Mouse (Mus musculus): Measurements from ENCODE around the gene Olfr557.

The Olfr557 gene

DNA sequence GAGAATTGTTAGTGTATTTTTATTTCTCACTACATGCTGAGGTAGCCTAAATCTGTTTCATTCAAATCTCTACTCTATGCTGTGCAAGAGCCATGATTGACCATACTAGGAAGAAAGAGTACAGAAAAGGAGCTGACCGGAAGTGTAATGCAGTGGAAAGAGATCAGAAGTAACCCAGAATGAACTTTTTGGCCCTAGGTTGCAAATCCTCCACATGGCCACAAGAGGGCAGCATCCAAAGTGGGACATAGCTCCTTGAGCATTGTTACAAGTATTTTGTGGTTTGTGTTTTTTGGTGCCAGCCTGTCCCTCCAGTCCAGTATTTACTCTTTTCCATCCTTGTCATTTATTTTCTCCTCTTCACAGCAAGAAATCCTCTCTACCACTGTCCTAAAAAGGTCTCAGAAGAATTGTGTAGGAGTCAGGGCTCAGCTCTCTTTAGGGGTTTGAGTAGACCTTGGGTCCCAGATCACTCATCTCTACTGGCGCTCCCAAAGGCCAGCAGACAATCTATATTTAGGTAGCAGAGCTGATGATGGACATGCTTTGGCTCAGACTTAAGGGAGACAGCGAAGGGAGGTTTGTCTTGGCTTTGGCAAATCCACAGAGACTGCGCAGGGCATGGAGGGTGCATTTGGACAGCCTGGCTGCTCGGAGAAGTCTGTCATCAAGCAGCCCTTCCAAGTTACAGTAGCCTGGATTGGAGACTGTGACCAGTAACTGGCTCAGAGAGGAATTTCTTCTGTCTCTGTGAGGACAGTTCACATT is at the start of gene Olfr557:
Gene Olfr557, plus strand, starts transcription at position 553 of the 768 bp plus-strand sequence.
- peak; percentile 72 for DNase-seq (ENCODE audit: low read depth)

DNA sequence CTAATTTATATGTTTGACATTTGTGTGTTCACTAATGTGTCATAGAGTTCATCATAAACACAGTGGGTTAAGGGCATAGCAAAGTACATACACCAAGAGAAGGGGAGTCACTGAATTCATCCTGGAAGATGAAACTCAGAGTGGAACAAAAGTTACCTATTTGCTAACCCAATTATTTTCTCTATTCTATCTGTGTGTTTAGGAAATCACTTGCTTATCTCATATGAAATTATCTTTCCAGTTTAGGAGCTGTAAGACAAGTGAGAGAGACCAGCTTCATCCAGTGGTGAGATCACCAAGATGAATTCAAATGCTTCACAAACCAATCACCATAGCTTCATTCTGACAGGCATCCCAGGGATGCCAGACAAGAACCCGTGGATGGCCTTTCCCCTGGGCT is 37.2 kb upstream of the Olfr557 start, which contains the start of gene Olfr555:
Gene Olfr555, plus strand, starts transcription at position 301 of the 400 bp plus-strand sequence.
- no peak for DNase-seq (ENCODE audit: low read depth)

- no peak for DNase-seq (ENCODE audit: low read depth)
These were observed 31.1 kb upstream of the Olfr557 start, which contains the start of gene Olfr556 for GRCm38 (mm10) chr7:102664599-102664998. Olfr556 (plus strand) TSS chr7:102664899.

DNA sequence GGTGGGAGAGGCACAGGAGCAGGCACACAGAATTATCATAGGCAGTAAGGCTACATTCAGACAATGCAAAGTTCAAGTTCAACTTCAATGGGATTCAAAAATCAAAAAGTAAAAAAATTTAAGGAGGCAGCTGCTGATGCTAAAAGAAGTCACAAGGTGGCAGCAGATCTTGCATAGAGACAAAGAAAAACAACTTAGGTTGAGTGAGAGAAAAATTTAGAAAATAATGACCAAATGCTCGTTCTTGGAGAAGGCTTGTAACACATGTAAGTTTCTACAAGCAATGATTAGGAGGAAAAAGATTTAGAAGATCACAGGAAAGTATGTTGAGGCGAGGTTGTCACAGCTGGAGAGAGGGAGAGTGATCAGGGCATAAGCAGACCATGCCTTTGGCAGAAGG is 30.3 kb upstream of the Olfr557 start:
- peak; percentile 23 for DNase-seq (ENCODE audit: low read depth)

GRCm38 (mm10) chr7:102676225-102676624 is 19.5 kb upstream of the Olfr557 start:
- no peak for DNase-seq (ENCODE audit: low read depth)

- no peak for DNase-seq (ENCODE audit: low read depth)
These were observed 13.8 kb upstream of the Olfr557 start for GRCm38 (mm10) chr7:102681916-102682315.

- DNase-seq (ENCODE audit: low read depth) = peak; percentile 93
These were observed 8.7 kb upstream of the Olfr557 start, which contains the start of gene Trim68 for GRCm38 (mm10) chr7:102686944-102687501. Trim68 (minus strand) TSS chr7:102687327.

DNA sequence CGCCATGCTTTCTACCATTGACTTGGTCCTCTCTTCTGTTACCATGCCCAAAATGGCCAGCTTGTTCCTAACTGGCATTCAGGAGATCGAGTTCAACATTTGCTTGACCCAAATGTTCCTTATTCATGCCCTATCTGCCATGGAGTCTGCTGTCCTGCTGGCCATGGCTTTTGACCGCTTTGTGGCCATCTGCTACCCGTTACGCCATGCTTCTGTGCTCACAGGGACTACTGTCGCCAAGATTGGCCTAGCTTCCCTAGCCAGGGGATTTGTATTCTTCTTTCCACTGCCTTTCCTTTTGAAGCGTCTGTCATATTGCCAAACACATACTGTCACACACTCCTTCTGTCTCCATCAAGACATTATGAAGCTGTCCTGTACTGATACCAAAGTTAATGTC is 2.8 kb downstream of the Olfr557 start:
- DNase-seq (ENCODE audit: low read depth) = no peak

DNA sequence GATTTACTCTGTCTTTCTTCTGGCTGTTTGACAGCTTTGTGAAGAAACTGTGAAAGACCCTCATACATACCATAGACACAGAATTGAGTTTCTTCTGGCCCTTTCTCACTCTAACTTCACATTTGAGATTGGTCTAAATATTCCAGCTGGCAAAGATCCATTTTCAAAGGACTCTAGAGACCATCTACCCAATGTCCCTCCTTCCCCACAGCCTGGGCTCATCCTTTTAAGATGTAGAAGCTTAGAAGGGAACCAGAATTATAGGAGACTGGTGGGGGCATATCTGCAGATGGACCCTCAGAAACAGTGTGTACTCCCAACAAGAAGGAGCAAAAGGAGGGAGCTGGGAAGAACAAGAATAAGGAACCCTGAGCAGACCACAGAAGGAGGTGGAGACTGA is 6.2 kb downstream of the Olfr557 start, which contains the start of gene Olfr558:
Gene Olfr558, plus strand, starts transcription at position 301 of the 400 bp plus-strand sequence.
- DNase-seq (ENCODE audit: low read depth) = no peak

DNA sequence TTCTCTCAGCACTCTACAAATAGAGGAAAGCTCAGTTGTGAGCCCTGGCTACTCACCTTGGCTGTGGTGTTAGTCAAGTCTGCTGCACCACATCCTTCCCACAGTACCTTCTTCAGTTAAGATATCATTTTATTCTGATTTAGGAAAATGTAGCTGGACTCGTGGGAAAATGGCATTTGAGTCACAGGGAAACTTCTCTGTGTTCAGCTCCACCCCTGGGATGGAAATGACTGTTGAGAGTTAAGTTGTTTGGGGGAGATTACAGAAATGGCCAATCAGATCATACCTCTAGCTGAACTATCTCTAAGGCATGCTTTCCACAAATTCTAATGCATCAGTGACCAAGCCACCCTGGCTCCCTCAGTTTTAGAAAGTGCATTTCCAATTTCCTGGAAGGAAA is 23.3 kb downstream of the Olfr557 start, which contains the start of gene Olfr33:
Gene Olfr33, minus strand, starts transcription at position 101 of the 400 bp plus-strand sequence.
- no peak for DNase-seq (ENCODE audit: low read depth)

GRCm38 (mm10) chr7:102727391-102727790 is 31.7 kb downstream of the Olfr557 start, which contains the start of gene Olfr559:
Olfr559 (minus strand) TSS chr7:102727491.
- DNase-seq (ENCODE audit: low read depth) = no peak

- no peak for DNase-seq (ENCODE audit: low read depth)
These were observed 38.1 kb downstream of the Olfr557 start for GRCm38 (mm10) chr7:102733793-102734192.

- DNase-seq (ENCODE audit: low read depth) = no peak
These were observed 42.0 kb downstream of the Olfr557 start for GRCm38 (mm10) chr7:102737705-102738104.
